Mouse (Mus musculus): ENCODE results near the gene Cacna2d3. TPM values are rescaled to one million over a fixed set of nuclear protein-coding genes. Genes with fewer than 3 reads are reported as not detected.

Gene Cacna2d3
- total RNA-seq, 2 experiments from 2014 or later: 107 to 115 TPM

DNA sequence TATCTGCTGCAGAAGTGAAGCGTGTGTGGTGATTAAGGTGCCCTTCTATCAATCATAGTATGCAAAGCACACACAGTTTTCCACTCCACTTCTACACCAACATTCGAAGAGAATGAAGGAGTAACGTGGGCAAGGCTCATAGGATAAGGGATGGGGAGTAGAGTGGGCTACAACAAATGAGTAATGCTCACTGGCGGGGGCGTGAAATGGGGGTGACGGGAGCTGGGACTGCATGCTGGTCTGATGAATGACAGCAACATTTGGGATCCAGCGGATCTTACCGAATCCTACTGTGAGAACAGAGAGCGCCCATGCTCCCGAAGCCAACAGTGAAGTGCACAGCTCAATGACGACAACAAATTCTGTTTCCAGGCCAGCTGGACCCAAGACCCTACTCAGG lies 76.2 kb downstream of the Cacna2d3 start:
- no peak for DNase-seq (ENCODE audit: low spot score in 2 of 2)

DNA sequence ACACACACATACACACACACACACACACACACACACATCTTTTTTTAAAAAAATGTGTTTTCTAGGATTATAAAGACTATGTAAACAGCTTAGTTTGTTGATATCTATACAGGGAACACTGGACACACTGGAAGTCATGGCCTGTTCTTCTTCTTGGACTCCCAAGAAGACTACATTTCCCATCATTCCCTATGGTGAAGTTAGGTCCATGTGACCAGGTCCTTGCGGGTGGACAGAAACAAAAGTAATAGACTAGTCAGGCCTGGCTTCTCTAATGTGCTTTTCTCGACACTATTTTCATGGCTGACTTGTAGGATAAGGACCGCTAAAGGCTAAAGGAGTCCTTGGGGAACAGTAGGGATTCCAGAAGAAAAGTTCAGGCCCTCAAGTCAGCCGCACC lies 78.4 kb downstream of the Cacna2d3 start:
- no peak for DNase-seq (ENCODE audit: low spot score in 2 of 2)

- no peak for DNase-seq (ENCODE audit: low spot score in 2 of 2)
Observed at GRCm38 (mm10) chr14:29639266-29639665, 82.4 kb downstream of the Cacna2d3 start.

GRCm38 (mm10) chr14:29628213-29628612 lies 93.5 kb downstream of the Cacna2d3 start:
- no peak for DNase-seq (ENCODE audit: low spot score in 2 of 2)

- DNase-seq (ENCODE audit: low spot score in 2 of 2): no peak
Observed at GRCm38 (mm10) chr14:29612436-29612835, 109.2 kb downstream of the Cacna2d3 start.

DNA sequence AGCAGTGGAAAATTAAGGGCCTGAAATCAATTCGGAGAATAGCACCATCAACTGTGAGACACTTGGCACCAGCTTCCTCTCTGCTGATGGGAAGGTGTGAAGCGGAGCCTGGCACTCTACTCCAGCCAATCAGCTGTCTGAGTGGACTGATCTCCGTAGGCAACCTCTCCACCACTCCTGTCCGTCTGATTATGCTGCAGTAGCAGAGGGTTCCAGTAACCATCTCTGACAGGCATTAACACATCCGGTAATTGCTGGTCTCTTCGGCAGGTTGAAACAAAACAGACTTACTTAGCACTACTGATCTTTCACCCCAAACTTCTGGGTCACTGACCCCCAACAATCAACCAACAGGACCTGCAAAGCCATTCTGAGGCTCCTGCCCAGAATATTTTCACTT lies 112.9 kb downstream of the Cacna2d3 start:
- DNase-seq (ENCODE audit: low spot score in 2 of 2): no peak

DNA sequence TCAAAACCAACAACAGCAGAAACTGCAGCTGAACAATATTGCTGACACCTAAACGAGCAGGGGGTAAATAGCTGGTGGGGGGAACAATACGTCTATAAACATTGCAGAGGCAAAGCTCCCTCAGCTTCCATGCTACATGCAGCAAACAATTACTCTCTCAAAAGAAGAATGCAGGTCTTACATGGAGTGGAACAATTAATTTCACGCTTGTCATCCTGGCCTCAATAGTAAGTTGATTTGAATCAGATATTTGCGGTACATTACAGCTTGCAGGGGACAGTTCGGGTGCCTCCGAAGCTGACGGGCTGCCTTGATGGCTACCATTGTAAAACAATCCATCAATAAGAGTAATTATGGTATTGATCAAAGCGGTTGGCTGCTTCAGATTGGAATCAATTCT lies 122.2 kb downstream of the Cacna2d3 start:
- DNase-seq (ENCODE audit: low spot score in 2 of 2): no peak

DNA sequence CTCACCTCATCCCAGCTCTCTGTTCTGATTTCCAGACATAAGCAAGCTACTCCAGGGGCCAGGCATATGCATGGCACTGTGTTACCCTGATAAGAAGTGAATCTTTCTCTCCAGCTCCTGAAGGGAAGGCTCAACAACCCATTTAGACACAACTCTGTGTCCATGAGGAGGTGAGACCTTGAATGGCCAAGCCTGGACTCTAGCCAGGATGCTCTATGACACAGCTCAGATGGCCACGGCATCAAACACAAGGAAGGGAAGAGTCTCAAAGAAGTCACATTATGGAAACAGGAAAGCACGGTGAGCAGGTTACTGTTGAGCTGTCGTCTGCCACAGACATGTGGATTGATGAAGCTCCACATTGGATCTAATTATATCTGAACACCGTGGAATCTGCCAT lies 128.8 kb downstream of the Cacna2d3 start:
- DNase-seq (ENCODE audit: low spot score in 2 of 2): no peak

- DNase-seq (ENCODE audit: low spot score in 2 of 2): no peak
Observed at GRCm38 (mm10) chr14:29589628-29590027, 132.0 kb downstream of the Cacna2d3 start.

GRCm38 (mm10) chr14:29581961-29582360 lies 139.7 kb downstream of the Cacna2d3 start:
- DNase-seq (ENCODE audit: low spot score in 2 of 2): no peak

DNA sequence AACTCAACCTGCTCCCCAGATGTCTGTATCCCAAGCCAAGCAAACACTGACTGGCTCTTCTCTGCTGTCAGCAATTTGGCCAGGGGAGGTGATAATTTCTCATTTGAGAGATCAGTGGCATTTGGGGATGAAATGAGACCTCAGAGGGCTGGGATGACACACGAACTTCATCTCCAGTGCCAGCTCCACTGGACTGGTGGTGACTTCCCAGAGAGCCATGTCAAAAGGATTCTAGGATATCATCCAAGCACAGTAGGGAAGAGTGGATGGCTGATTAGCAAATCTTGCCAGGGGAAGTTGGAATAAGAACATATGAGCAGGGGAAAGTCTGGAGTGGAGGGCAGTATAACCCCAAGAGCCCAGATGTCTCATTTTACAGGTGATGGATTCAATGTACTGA lies 143.9 kb downstream of the Cacna2d3 start:
- no peak for DNase-seq (ENCODE audit: low spot score in 2 of 2)

GRCm38 (mm10) chr14:29575551-29575950 lies 146.1 kb downstream of the Cacna2d3 start:
- DNase-seq (ENCODE audit: low spot score in 2 of 2): no peak

- DNase-seq (ENCODE audit: low spot score in 2 of 2): no peak
Observed at GRCm38 (mm10) chr14:29562704-29563103, 159.0 kb downstream of the Cacna2d3 start.

DNA sequence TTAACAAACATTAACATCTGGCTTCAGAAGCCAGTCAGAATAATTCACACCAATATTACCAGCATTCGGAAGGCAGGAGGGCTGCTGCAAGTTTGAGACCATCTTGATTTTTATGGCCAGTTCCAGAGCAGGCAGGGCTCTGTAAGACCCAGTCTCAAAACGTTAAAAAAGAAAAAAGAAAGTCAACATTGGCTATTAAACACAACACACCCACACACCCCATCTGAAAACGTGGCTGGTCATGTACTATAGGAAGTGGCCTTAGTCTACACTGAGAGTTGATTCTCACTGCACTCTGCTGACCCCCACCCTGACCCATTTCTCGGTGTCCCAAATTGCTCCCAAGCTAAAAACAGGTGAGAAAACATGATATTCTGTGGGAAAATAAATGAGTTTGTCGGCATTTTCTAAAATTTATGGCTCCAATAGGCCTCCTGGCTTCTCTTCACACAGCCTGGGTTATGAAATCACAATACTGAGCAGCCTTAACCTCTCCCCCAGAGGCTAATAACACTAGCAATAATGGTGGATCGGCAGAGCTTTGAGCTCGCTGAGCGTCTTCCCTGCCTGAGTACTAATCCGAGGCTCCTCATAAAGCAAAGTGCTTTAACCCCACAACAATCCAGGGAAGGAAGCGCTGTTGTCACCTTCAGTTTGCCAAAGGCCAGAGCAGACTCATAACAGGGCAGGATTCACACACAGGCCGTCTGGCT lies 160.4 kb downstream of the Cacna2d3 start:
- no peak for DNase-seq (ENCODE audit: low spot score in 2 of 2)

DNA sequence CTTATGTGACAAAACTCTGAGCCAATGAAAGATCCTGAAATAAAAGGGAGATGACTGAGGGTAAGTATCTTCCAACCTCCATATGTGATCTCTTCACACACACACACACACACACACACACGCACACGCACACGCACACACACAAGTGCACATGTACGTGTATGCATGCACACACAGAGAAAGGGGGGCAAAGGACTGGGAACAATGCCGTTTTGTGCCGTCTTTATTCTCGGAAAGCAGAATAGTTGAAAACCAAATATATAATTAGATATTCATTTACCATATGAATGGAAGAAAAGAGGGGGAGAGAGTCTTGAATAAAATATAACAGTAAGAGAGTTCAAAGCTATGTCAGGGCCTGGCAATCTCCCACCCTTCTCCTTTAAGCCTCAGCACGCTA lies 163.2 kb downstream of the Cacna2d3 start:
- no peak for DNase-seq (ENCODE audit: low spot score in 2 of 2)

GRCm38 (mm10) chr14:29556152-29556551 lies 165.5 kb downstream of the Cacna2d3 start:
- DNase-seq (ENCODE audit: low spot score in 2 of 2): no peak

DNA sequence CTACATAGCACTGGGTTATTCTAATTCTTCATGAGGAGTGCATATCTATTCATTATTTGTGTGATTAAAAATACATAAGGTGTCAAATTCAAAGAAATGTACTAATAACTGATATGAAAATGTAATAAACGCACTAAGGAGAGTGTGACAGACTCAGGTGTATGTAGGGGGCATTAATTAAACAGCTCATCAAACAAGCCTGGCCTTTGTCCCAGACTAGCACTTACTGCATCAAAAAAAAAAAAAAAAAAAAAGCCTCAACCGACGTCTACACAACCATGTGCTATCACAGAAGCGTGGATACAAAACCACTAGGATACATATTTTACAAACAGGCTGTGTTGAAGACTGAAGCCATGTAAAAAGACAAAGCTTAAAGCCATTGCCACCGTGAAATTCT lies 169.2 kb downstream of the Cacna2d3 start:
- DNase-seq (ENCODE audit: low spot score in 2 of 2): no peak

- no peak for DNase-seq (ENCODE audit: low spot score in 2 of 2)
Observed at GRCm38 (mm10) chr14:29548646-29549045, 173.0 kb downstream of the Cacna2d3 start.

- no peak for DNase-seq (ENCODE audit: low spot score in 2 of 2)
Observed at GRCm38 (mm10) chr14:29530516-29530915, 191.1 kb downstream of the Cacna2d3 start.

GRCm38 (mm10) chr14:29528696-29529095 lies 193.0 kb downstream of the Cacna2d3 start:
- no peak for DNase-seq (ENCODE audit: low spot score in 2 of 2)

DNA sequence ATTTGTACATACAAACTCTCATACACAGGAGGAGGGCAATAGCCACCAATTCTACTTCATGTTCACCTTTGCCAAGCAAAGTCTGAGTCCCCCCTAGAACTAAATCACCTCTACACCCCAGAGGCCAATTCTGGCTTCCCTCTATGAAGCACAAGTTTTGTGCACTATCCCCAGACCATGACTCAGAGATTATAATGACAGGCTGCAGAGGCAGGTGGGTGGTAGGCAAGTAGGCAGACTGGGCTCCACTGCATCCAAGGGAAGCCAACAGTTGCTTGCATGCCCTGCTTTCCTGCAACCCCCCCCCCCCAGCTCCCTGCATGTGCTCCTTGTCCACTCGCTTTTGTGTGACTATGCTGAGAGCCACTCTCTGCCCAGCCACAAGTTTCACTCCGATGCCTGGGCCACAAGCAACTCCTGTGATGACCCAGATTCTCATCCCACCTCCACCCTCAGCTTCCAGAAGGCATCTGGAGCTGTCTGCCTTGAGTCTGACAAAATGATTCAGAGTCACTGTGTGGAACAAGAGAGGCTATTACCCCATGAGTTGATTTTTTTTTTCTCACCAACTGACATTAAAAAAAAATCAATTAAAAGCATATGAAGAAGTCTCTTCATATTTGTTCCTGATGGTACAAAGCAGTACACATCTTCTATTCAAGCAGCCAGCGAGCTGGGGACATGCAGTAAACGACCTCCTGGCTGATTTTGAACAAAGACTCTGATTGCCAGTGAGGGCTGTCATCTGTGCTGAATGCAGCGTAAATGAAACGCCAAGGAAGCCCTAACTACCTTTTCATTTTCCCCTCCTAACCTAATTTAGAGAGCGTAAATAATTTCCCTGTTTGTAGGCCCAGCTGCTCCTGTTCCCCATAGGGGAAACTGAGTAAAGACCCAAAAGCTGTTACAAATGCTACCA lies 201.7 kb downstream of the Cacna2d3 start:
- no peak for DNase-seq (ENCODE audit: low spot score in 2 of 2)

GRCm38 (mm10) chr14:29502667-29503066 lies 219.0 kb downstream of the Cacna2d3 start:
- no peak for DNase-seq (ENCODE audit: low spot score in 2 of 2)

All from layer of hippocampus, postnatal 10 days (tissue).